Mouse (Mus musculus) cerebral cortex, adult 2 months (tissue): ENCODE measurements around the gene Cyp4f16.

Experiments
- WGBS: fragments of 180-500 bp; shearing (Covaris S2); methylation state at CpG from one replicate; pipeline ENCODE4 v1.1.7; 2018; 5-methylcytosine and 5-hydroxymethylcytosine counted together

Gene Cyp4f16

GRCm38 (mm10) chr17:32550900-32551770, 14.8 kb downstream of the Cyp4f16 start:
- 11% methylated on average over 20 of the region's 20 CpGs for WGBS

GRCm38 (mm10) chr17:32553016-32553415, 16.7 kb downstream of the Cyp4f16 start:
- WGBS: 59% methylated on average over 1 of the region's 1 CpGs

DNA sequence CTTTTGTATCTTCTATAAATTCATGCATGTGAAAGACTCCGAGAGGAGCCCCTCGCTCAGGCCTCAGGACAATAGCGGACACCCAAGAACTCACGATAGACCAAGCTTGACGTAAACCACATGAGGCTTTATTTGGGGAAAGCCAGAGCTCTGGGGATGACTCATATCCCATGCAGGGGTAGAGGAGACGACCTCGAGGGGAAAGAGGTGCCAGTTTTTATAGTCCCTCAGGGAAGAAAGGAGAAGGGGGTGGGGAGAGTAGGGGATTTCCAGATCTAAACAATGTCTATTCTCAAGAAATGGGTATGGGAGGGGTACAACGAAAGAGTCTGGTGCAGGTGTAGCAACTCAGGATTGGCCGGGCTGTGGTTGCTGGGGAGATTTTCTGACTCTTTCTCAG, 18.0 kb downstream of the Cyp4f16 start:
- 80% methylated on average over 9 of the region's 9 CpGs for WGBS

DNA sequence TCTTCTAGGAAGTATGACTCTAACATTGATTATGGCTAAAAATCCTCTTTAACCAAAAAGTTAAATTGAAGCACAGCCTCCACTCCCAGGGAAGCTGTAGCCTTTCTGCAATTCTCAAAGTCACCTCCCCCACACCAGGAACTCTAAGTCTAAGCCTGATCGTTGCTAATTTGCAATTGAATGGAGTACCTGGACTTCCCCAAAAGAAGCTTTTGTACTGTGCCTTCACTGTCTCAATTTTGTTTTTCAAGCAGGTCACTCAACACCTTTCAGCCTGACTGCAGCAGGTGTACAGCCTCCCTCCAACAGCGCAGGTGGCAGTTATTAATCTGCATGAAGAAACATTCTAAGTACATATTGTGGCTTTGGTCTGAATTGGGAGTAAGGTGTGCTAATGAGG, 26.9 kb downstream of the Cyp4f16 start:
- 78% methylated on average over 2 of the region's 2 CpGs for WGBS

GRCm38 (mm10) chr17:32573286-32573685, 36.9 kb downstream of the Cyp4f16 start:
- WGBS: 86% methylated on average over 2 of the region's 2 CpGs

- WGBS: 67% methylated on average over 7 of the region's 7 CpGs
These were observed 41.3 kb downstream of the Cyp4f16 start for GRCm38 (mm10) chr17:32577496-32578186.

GRCm38 (mm10) chr17:32596494-32596893, 60.1 kb downstream of the Cyp4f16 start:
- 84% methylated on average over 18 of the region's 18 CpGs for WGBS
